Mouse (Mus musculus): ENCODE data around the gene Pdzd4. TPM values are rescaled to one million over a fixed set of nuclear protein-coding genes. Genes with fewer than 3 reads are reported as not detected.

The Pdzd4 gene
- polyA plus RNA-seq, 2 experiments, result 0.08 to 0.30 TPM

GRCm38 (mm10) chrX:73798502-73798901 lies 26.3 kb downstream of the Pdzd4 start:
- Histone ChIP-seq H3K9ac (replicated peaks) (no peak overlapping the region), H3K4me2 (ENCODE audit: low read depth) (no peak overlapping the region), H3K4me1 (replicated peaks; ENCODE audit: control insufficient read depth in 2 of 2, insufficient read depth in 2 of 2, low read length in 1 of 2) (no peaks in the 10 kb centered on the region), H3K27ac (no peak overlapping the region), H3K4me3 (ENCODE audit: insufficient read depth in 1 of 2, low read depth in 2 of 2, low read length in 2 of 2) (no peak overlapping the region), H3K36me3 (replicated peaks; ENCODE audit: control insufficient read depth, insufficient read depth, low read depth) (no peaks in the 10 kb centered on the region), H3K9me3 (ENCODE audit: control insufficient read depth, low read length) (no peaks in the 10 kb centered on the region), H3K27me3 (ENCODE audit: control insufficient read depth, insufficient read depth, low read length) (no peaks in the 10 kb centered on the region)
- no peak for TF ChIP-seq EP300 (IDR thresholded peaks at IDR 0.05; ENCODE audit: low read depth)
- TF ChIP-seq CTCF (IDR thresholded peaks at IDR 0.05; ENCODE audit: low read depth), result peak; percentile 89
- ATAC-seq (ENCODE audit: insufficient read depth) (peak; percentile 51; the same call in 1 of the 2 replicates), DNase-seq (ENCODE audit: low read depth in 3 of 3, low spot score in 3 of 3) (peak in 1 of 3 experiments; percentile 28)
- 25% methylated on average over 9 of the region's 9 CpGs for WGBS (ENCODE audit: insufficient replicate concordance)

- H3K4me3 ChIP-seq (ENCODE audit: insufficient read depth in 1 of 2, low read depth in 2 of 2, low read length in 2 of 2), result no peak overlapping the region
- no peaks in the 10 kb centered on the region for H3K27me3 ChIP-seq (ENCODE audit: control insufficient read depth, insufficient read depth, low read length)
- no peak for DNase-seq (ENCODE audit: low read depth in 3 of 3, low spot score in 3 of 3)
- H3K9me3 ChIP-seq (ENCODE audit: control insufficient read depth, low read length), result no peaks in the 10 kb centered on the region
- no peak overlapping the region for H3K9ac ChIP-seq (replicated peaks)
- no peaks in the 10 kb centered on the region for H3K4me1 ChIP-seq (replicated peaks; ENCODE audit: control insufficient read depth in 2 of 2, insufficient read depth in 2 of 2, low read length in 1 of 2)
- no peak overlapping the region for H3K4me2 ChIP-seq (ENCODE audit: low read depth)
- TF ChIP-seq CTCF (IDR thresholded peaks at IDR 0.05; ENCODE audit: low read depth) (no peak), EP300 (IDR thresholded peaks at IDR 0.05; ENCODE audit: low read depth) (no peak)
- ATAC-seq (ENCODE audit: insufficient read depth), result no peak
- WGBS (ENCODE audit: insufficient replicate concordance), result 65% methylated on average over 2 of the region's 2 CpGs
- no peaks in the 10 kb centered on the region for H3K36me3 ChIP-seq (replicated peaks; ENCODE audit: control insufficient read depth, insufficient read depth, low read depth)
- no peak overlapping the region for H3K27ac ChIP-seq
Measured at GRCm38 (mm10) chrX:73797511-73797910, 27.3 kb downstream of the Pdzd4 start.

GRCm38 (mm10) chrX:73793505-73793904 lies 31.3 kb downstream of the Pdzd4 start:
- Histone ChIP-seq H3K4me1 (replicated peaks; ENCODE audit: control insufficient read depth in 2 of 2, insufficient read depth in 2 of 2, low read length in 1 of 2) (0 out of 4 replicates have a peak, but pooled peaks cover 0 to 4% of the 10 kb centered on the region in 2 experiments), H3K9me3 (ENCODE audit: control insufficient read depth, low read length) (no peaks in the 10 kb centered on the region), H3K4me3 (ENCODE audit: insufficient read depth in 1 of 2, low read depth in 2 of 2, low read length in 2 of 2) (no peak overlapping the region), H3K36me3 (replicated peaks; ENCODE audit: control insufficient read depth, insufficient read depth, low read depth) (no peaks in the 10 kb centered on the region), H3K27ac (no peak overlapping the region), H3K27me3 (ENCODE audit: control insufficient read depth, insufficient read depth, low read length) (no peaks in the 10 kb centered on the region), H3K4me2 (ENCODE audit: low read depth) (no peak overlapping the region), H3K9ac (replicated peaks) (no peak overlapping the region)
- 23% methylated on average over 1 of the region's 1 CpGs for WGBS (ENCODE audit: insufficient replicate concordance)
- TF ChIP-seq CTCF (IDR thresholded peaks at IDR 0.05; ENCODE audit: low read depth) (no peak), EP300 (IDR thresholded peaks at IDR 0.05; ENCODE audit: low read depth) (no peak)
- DNase-seq (ENCODE audit: low read depth in 3 of 3, low spot score in 3 of 3) (no peak), ATAC-seq (ENCODE audit: insufficient read depth) (no peak)

- ATAC-seq (ENCODE audit: insufficient read depth), result no peak
- Histone ChIP-seq H3K9ac (replicated peaks) (no peak overlapping the region), H3K27me3 (ENCODE audit: control insufficient read depth, insufficient read depth, low read length) (no peaks in the 10 kb centered on the region), H3K4me2 (ENCODE audit: low read depth) (no peak overlapping the region), H3K27ac (no peak overlapping the region), H3K4me1 (replicated peaks; ENCODE audit: control insufficient read depth in 2 of 2, insufficient read depth in 2 of 2, low read length in 1 of 2) (peaks cover 0 to 7% of the 10 kb centered on the region in 2 experiments; a peak in 1 of 4 replicates), H3K36me3 (replicated peaks; ENCODE audit: control insufficient read depth, insufficient read depth, low read depth) (no peaks in the 10 kb centered on the region), H3K9me3 (ENCODE audit: control insufficient read depth, low read length) (no peaks in the 10 kb centered on the region), H3K4me3 (ENCODE audit: insufficient read depth in 1 of 2, low read depth in 2 of 2, low read length in 2 of 2) (no peak overlapping the region)
- TF ChIP-seq EP300 (IDR thresholded peaks at IDR 0.05; ENCODE audit: low read depth) (no peak), CTCF (IDR thresholded peaks at IDR 0.05; ENCODE audit: low read depth) (no peak)
- DNase-seq (ENCODE audit: low read depth in 3 of 3, low spot score in 3 of 3), result no peak
Measured at GRCm38 (mm10) chrX:73793039-73793438, 31.7 kb downstream of the Pdzd4 start.

- Histone ChIP-seq H3K4me1 (replicated peaks; ENCODE audit: control insufficient read depth in 2 of 2, insufficient read depth in 2 of 2, low read length in 1 of 2) (peaks cover 0 to 17% of the 10 kb centered on the region in 2 experiments; a peak in 3 of 4 replicates), H3K27me3 (ENCODE audit: control insufficient read depth, insufficient read depth, low read length) (no peaks in the 10 kb centered on the region), H3K36me3 (replicated peaks; ENCODE audit: control insufficient read depth, insufficient read depth, low read depth) (no peaks in the 10 kb centered on the region), H3K9ac (replicated peaks) (peak overlapping the region; percentile 85; the same call in 1 of the 2 replicates), H3K9me3 (ENCODE audit: control insufficient read depth, low read length) (no peaks in the 10 kb centered on the region), H3K4me2 (ENCODE audit: low read depth) (peak overlapping the region; percentile 79), H3K27ac (no peak overlapping the region), H3K4me3 (ENCODE audit: insufficient read depth in 1 of 2, low read depth in 2 of 2, low read length in 2 of 2) (peak overlapping the region; percentile 77 to 97)
- 67% methylated on average over 1 of the region's 1 CpGs for WGBS (ENCODE audit: insufficient replicate concordance)
- ATAC-seq (ENCODE audit: insufficient read depth), result no peak
- TF ChIP-seq CTCF (IDR thresholded peaks at IDR 0.05; ENCODE audit: low read depth) (no peak), EP300 (IDR thresholded peaks at IDR 0.05; ENCODE audit: low read depth) (no peak)
- DNase-seq (ENCODE audit: low read depth in 3 of 3, low spot score in 3 of 3), result no peak
Measured at GRCm38 (mm10) chrX:73788501-73788900, 36.3 kb downstream of the Pdzd4 start.

Data from liver, embryonic 14.5 days (tissue).